Mouse (Mus musculus) bone marrow macrophage, adult 2 months (primary cell): Measurements from ENCODE around the gene Gm10382. TPM values are rescaled to one million over a fixed set of nuclear protein-coding genes. Genes with fewer than 3 reads are reported as not detected.
"Not testable (repeated sequence)": the region's sequence is repeated elsewhere in the genome, so short reads cannot be mapped to it uniquely, and the experiment has no call there.

Source experiments
- H3K27ac ChIP-seq: 2 replicates; pipeline ENCODE4 v1.5.1; 2012; ENCODE audit warnings: low read depth, low read length; ENCODE audit not compliant: insufficient read depth
- H3K4me1 ChIP-seq: 2 replicates; pipeline ENCODE4 v1.6.1; 2012; ENCODE audit warnings: low read length; ENCODE audit not compliant: control insufficient read depth, insufficient read depth
- H3K4me3 ChIP-seq: 2 replicates; pipeline ENCODE4 v1.5.1; 2012; ENCODE audit warnings: mild to moderate bottlenecking, low read length, moderate library complexity; ENCODE audit not compliant: insufficient read depth
- CTCF ChIP-seq: IDR thresholded peaks from 2 replicates; pipeline ENCODE4 v1.5.1; 2012; ENCODE audit warnings: low read depth, mild to moderate bottlenecking, low read length, moderate library complexity
- POLR2A ChIP-seq: IDR thresholded peaks from 2 replicates; pipeline ENCODE4 v1.6.1; 2012; ENCODE audit warnings: mild to moderate bottlenecking, low read depth, low read length, borderline replicate concordance
- polyA plus RNA-seq: library from polyadenylated mRNA; stranded (reverse); fragments of >200 nt; gene quantifications from 2 replicates; pipeline ENCODE4 v1.2.4, GENCODE M21; 2012; ENCODE audit not compliant: missing spikeins, insufficient read depth, insufficient read length

Gm10382 gene
- polyA plus RNA-seq, 1 experiment = not detected

DNA sequence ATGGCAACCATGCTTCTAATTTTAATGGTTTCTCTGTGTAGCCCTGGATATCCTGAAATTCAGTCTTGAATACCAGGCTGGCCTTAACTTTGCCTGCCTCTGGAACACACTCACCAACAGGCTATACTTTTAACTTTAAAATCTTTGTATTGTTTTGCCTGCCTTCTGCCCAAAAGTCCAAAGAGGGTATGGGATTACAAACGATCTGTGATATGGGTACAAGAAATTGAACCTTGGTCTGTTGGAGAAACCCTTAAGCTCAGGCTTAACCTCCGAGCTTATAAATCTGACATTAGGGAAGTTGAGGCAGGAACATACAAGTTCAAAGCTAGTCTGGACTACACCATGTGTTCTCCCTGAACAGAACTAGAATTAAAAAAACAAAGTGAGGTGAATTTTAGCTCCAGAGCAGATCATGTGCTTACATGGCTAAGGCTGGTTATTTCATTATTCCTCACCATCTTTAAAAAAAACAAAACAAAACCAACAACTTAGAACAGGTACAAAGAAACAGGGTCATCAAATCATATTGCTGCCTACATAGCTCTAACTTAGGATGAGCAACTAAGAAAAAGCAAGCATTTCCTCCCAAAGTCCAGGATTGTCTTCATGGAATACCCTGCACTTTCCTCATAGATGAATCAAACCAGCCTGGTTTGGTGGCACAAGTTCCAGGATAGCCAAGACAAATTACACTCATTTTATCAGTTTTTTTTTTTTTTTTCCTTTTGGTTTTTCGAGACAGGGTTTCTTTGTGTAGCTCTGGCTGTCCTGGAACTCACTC, 5.3 kb upstream of the Gm10382 start:
- H3K4me3 ChIP-seq = no peak overlapping the region
- peak overlapping the region; percentile 24 for H3K27ac ChIP-seq
- TF ChIP-seq POLR2A = no peak
- no peak for TF ChIP-seq CTCF
- peaks cover 3% of the 10 kb centered on the region; the same call in 1 of the 2 replicates for H3K4me1 ChIP-seq

- peak overlapping the region; percentile 54; the same call in 1 of the 2 replicates for H3K4me3 ChIP-seq
- TF ChIP-seq CTCF = no peak
- TF ChIP-seq POLR2A = no peak
Measured at GRCm38 (mm10) chr5:125384512-125385214, 4.5 kb upstream of the Gm10382 start.

DNA sequence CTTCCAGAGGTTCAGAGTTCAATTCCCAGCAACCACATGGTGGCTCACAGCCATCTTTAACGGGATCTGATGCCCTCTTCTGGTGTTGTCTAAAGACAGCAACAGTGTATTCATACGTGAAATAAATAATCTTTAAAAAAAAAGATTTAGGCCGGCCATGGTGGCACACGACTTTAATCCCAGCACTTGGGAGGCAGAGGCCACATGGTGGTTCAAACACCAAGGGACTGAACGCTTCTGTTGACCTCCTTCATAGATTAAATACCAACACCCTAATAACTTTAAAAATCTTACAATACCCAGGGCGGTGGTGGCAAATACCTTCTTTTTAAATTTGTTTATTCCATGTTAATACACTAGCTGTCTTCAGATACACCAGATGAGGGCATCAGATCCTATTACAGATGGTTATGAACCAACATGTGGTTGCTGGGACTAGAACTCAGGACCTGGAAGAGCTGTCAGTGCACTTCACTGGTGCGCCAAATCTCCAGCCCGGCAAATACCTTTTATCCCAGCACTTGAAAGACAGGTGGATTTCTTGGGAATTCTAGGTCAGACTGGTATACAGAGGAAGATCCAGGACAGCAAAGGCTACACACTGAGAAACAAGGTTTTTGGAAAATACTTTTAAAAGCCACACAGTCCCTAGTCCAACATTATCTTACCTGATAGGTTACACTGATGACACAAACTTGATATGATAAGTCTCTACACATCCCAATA, 3.7 kb upstream of the Gm10382 start:
- Histone ChIP-seq H3K4me1 (peaks cover 4% of the 10 kb centered on the region; the same call in 1 of the 2 replicates), H3K4me3 (peak overlapping the region; percentile 54), H3K27ac (peak overlapping the region; percentile 4; the same call in 1 of the 2 replicates)
- no peak for TF ChIP-seq POLR2A
- no peak for TF ChIP-seq CTCF

More at GRCm38 (mm10) chr5:125384512-125385214, 4.5 kb upstream of the Gm10382 start:
- peaks cover 3% of the 10 kb centered on the region; the same call in 1 of the 2 replicates for H3K4me1 ChIP-seq
- H3K27ac ChIP-seq = peak overlapping the region; percentile 21

DNA sequence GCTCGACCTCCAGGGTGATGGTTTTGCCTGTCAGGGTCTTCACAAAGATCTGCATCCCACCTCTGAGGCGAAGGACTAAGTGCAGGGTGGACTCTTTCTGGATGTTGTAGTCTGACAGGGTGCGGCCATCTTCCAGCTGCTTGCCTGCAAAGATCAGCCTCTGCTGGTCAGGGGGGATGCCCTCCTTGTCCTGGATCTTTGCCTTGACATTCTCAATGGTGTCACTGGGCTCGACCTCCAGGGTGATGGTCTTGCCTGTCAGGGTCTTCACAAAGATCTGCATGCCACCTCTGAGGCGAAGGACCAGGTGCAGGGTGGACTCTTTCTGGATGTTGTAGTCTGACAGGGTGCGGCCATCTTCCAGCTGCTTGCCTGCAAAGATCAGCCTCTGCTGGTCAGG, 1.8 kb upstream of the Gm10382 start:
- peak overlapping the region; percentile 51 for H3K4me3 ChIP-seq
- H3K4me1 ChIP-seq = peaks cover 12% of the 10 kb centered on the region

GRCm38 (mm10) chr5:125388358-125389092, 597 bp upstream of the Gm10382 start:
- peak overlapping the region; percentile 89 for H3K4me3 ChIP-seq
- peaks cover 16% of the 10 kb centered on the region for H3K4me1 ChIP-seq
- TF ChIP-seq POLR2A (no peak), CTCF (no peak)
- peak overlapping the region; percentile 98 for H3K27ac ChIP-seq

More for the DNA sequence above, 1.8 kb upstream of the Gm10382 start:
- not testable (repeated sequence) for H3K27ac ChIP-seq

GRCm38 (mm10) chr5:125389579-125390441, 688 bp downstream of the Gm10382 start, which contains the start of gene Ubc:
Gene Ubc, minus strand, starts transcription at chr5:125390202.
- Histone ChIP-seq H3K27ac (peak within 1 kb of the TSS; percentile 98), H3K4me3 (peak within 1 kb of the TSS; percentile 89)

GRCm38 (mm10) chr5:125390906-125391477, 1.9 kb downstream of the Gm10382 start:
- H3K4me1 ChIP-seq = peaks cover 31% of the 10 kb centered on the region
- H3K4me3 ChIP-seq = peak overlapping the region; percentile 22
- H3K27ac ChIP-seq = peak overlapping the region; percentile 98
- TF ChIP-seq POLR2A (no peak), CTCF (no peak)

More at GRCm38 (mm10) chr5:125389579-125390441, 688 bp downstream of the Gm10382 start, which contains the start of gene Ubc:
- H3K4me1 ChIP-seq = peaks cover 21% of the 10 kb centered on the region
- TF ChIP-seq CTCF (no peak), POLR2A (peak; percentile 86; the same call in 1 of the 2 replicates)

DNA sequence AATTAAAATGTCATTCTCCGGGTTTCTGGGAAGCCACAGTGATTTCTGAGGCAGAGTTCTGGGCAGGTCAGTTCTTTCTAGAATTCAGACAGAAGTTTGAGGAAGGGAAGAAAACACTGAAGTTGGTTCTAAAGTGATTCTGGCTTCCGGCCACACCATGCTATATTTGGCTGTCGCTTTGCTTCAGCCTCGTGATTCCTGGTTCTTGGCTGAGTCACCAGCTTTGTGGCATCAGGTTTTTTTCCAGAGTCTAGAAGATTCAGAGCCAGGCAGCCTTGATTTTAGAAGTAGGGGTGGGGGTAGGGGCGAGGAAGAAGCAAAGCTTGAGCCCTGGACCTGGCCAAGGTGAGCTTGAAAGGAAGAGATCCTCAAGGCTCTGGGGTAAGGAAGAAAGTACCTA, 2.5 kb downstream of the Gm10382 start:
- Histone ChIP-seq H3K4me3 (peak overlapping the region; percentile 50), H3K27ac (peak overlapping the region; percentile 100), H3K4me1 (peaks cover 33% of the 10 kb centered on the region)
- TF ChIP-seq POLR2A (no peak), CTCF (no peak)

GRCm38 (mm10) chr5:125392176-125392575, 3.1 kb downstream of the Gm10382 start:
- peak overlapping the region; percentile 50; the same call in 1 of the 2 replicates for H3K4me3 ChIP-seq
- peak overlapping the region; percentile 100 for H3K27ac ChIP-seq
- peaks cover 33% of the 10 kb centered on the region for H3K4me1 ChIP-seq
